In genomic region chr4:142156506-142156905, GRCm38 (mm10) we compare ENCODE assay signal across 13 mouse cellular contexts.
A peak's percentile ranks its signal among the peaks of the same experiment; 100 is the strongest.
DNase-seq lines count a peak whose midpoint lies in the region; ATAC-seq and TF ChIP-seq lines count a peak whose summit lies in the region.
"Had no signal": no experiment of that assay in that cellular context is flagged by ENCODE, and none has a peak within 500 bp of the region (broad histone marks: within the 10 kb centered on the region; RNA-seq: fewer than 3 reads in every experiment).

No protein-coding gene starts in this region.

- H3K4me3 ChIP-seq in left cerebral cortex, adult 2 months: no peak overlapping the region
- H3K4me3 ChIP-seq: heart, embryonic 13.5 days; liver, embryonic 13.5 days had no signal

- TF ChIP-seq CTCF in left cerebral cortex, adult 2 months (IDR thresholded peaks at IDR 0.05): no peak

- peak; percentile 75 for DNase-seq in left cerebral cortex, postnatal 4 days
- no peak for DNase-seq in left cerebral cortex, adult 2 months (ENCODE audit: extremely low spot score in 1 of 2, low spot score in 2 of 2)
- DNase-seq in cerebellum, adult 8-10 months: peak; percentile 49
- peak; percentile 84 for DNase-seq in heart, postnatal 10 days
- no peak for DNase-seq in liver
- no peak for DNase-seq in c-Kit-positive CD71-positive TER-119-positive erythroid progenitor cells, embryonic 14.5 days (ENCODE audit: low spot score)
- no peak for DNase-seq in urinary bladder, postnatal 14 days (ENCODE audit: low spot score)
- DNase-seq: kidney, postnatal 14 days; liver, embryonic 13.5 days; thymus, adult 18-20 months had no signal

- ATAC-seq in common myeloid progenitor, adult 5-6 weeks (replicated peaks; ENCODE audit: low read depth, poor library complexity, severe bottlenecking): 0 out of 2 replicates have a peak, but pooled peaks have one; percentile 13
- ATAC-seq: forebrain, embryonic 14.5 days had no signal

- no peak overlapping the region for H3K27ac ChIP-seq in left cerebral cortex, adult 2 months
- H3K27ac ChIP-seq: heart, embryonic 13.5 days; liver, embryonic 13.5 days had no signal

- intact Hi-C loops in left cerebral cortex, postnatal 4 days (cut with DNase I): loop anchor here (10.0 kb wide), 1 partner anchor 1148 kb away; no protein-coding TSS in a partner anchor
- intact Hi-C loops in left cerebral cortex, adult 2 months (cut with DNase I): loop anchor here (10.0 kb wide), 1 partner anchor 478 kb away; no protein-coding TSS in a partner anchor
- intact Hi-C loops in heart, postnatal 10 days (cut with DNase I): no loop called here

Comparison
In these comparisons a context has a peak if more than half of its experiments do, and no peak if none do; other contexts are left out.
1. DNase-seq: peak in left cerebral cortex, postnatal 4 days (single experiment), cerebellum, adult 8-10 months (single experiment) and heart, postnatal 10 days (2 of 2); none in left cerebral cortex, adult 2 months (0 of 2), liver (single experiment), c-Kit-positive CD71-positive TER-119-positive erythroid progenitor cells, embryonic 14.5 days (single experiment) and urinary bladder, postnatal 14 days (single experiment).